Mouse (Mus musculus) adipose tissue, adult 10 weeks (tissue): ENCODE data around the gene Olfr1466. TPM values are rescaled to one million over a fixed set of nuclear protein-coding genes. Genes with fewer than 3 reads are reported as not detected.

ENCODE experiments used
- polyA plus RNA-seq: library from polyadenylated mRNA; stranded (reverse); fragments of 350-450 nt; fragmentation: Illumina TruSeq; extraction: RNeasy Lipid Tissue Mini Kit (QIAGEN cat#74804); gene quantifications from one replicate; pipeline ENCODE4 v1.2.3, GENCODE M21; 2014; ENCODE audit warnings: low read depth, low replicate concordance

Olfr1466 gene
- not detected for polyA plus RNA-seq

GRCm38 (mm10) chr19:13338562-13338961 lies at the start of gene Olfr1466:
Gene Olfr1466, plus strand, starts transcription at chr19:13338862.

GRCm38 (mm10) chr19:13315441-13315840 lies 23.2 kb upstream of the Olfr1466 start, which contains the start of gene Olfr1465:
Gene Olfr1465, minus strand, starts transcription at chr19:13315541.

GRCm38 (mm10) chr19:13361936-13362335 lies 23.3 kb downstream of the Olfr1466 start, which contains the start of gene Olfr1467:
Gene Olfr1467, plus strand, starts transcription at chr19:13362236.

Other genes with a start within 250 kb of the Olfr1466 start
- gene Olfr1457, start 241.0 kb upstream of the Olfr1466 start, polyA plus RNA-seq = not detected
- not detected for gene Olfr1458, start 232.1 kb upstream of the Olfr1466 start, polyA plus RNA-seq
- not detected for gene Olfr1459, start 189.3 kb upstream of the Olfr1466 start, polyA plus RNA-seq
- gene Olfr1461, start 175.9 kb upstream of the Olfr1466 start, polyA plus RNA-seq = not detected
- gene Olfr1462, start 153.1 kb upstream of the Olfr1466 start, polyA plus RNA-seq = not detected
- not detected for gene Olfr1463, start 107.5 kb upstream of the Olfr1466 start, polyA plus RNA-seq
- not detected for gene Olfr1465, start 23.3 kb upstream of the Olfr1466 start, polyA plus RNA-seq
- not detected for gene Olfr1467, start 23.4 kb downstream of the Olfr1466 start, polyA plus RNA-seq
- gene Olfr1469, start 69.0 kb downstream of the Olfr1466 start, polyA plus RNA-seq = not detected
- not detected for gene Olfr1471, start 104.5 kb downstream of the Olfr1466 start, polyA plus RNA-seq
- gene Olfr1472, start 117.2 kb downstream of the Olfr1466 start, polyA plus RNA-seq = not detected
- not detected for gene Olfr1474, start 130.7 kb downstream of the Olfr1466 start, polyA plus RNA-seq
- gene Olfr1475, start 141.3 kb downstream of the Olfr1466 start, polyA plus RNA-seq = not detected
- gene Olfr1477, start 161.7 kb downstream of the Olfr1466 start, polyA plus RNA-seq = not detected
- gene Olfr1480, start 189.1 kb downstream of the Olfr1466 start, polyA plus RNA-seq = not detected
- gene Olfr1484, start 244.6 kb downstream of the Olfr1466 start, polyA plus RNA-seq = not detected